Mouse (Mus musculus) cerebellum, adult 18-20 months (tissue): Measurements from ENCODE around the gene Cmc2.

Experiments
- DNase-seq, 2 experiments: peaks; one replicate each; pipeline ENCODE4 v3.0.0; 2021

The Cmc2 gene

GRCm38 (mm10) chr8:116905252-116905651, 16.0 kb downstream of the Cmc2 start:
- no peak for DNase-seq

- DNase-seq, result no peak
These were observed 16.5 kb downstream of the Cmc2 start for GRCm38 (mm10) chr8:116904736-116905135.

GRCm38 (mm10) chr8:116895521-116895920, 25.7 kb downstream of the Cmc2 start:
- no peak for DNase-seq

GRCm38 (mm10) chr8:116893938-116894337, 27.3 kb downstream of the Cmc2 start:
- DNase-seq, result no peak

GRCm38 (mm10) chr8:116892636-116893035, 28.6 kb downstream of the Cmc2 start:
- no peak for DNase-seq

GRCm38 (mm10) chr8:116892130-116892529, 29.1 kb downstream of the Cmc2 start:
- no peak for DNase-seq

- no peak for DNase-seq
These were observed 29.8 kb downstream of the Cmc2 start for GRCm38 (mm10) chr8:116891446-116891845.

GRCm38 (mm10) chr8:116887813-116888212, 33.4 kb downstream of the Cmc2 start:
- DNase-seq, result no peak

- DNase-seq, result no peak
These were observed 39.9 kb downstream of the Cmc2 start for GRCm38 (mm10) chr8:116881396-116881795.

GRCm38 (mm10) chr8:116875798-116876450, 45.3 kb downstream of the Cmc2 start:
- DNase-seq, result no peak

GRCm38 (mm10) chr8:116873986-116874385, 47.3 kb downstream of the Cmc2 start:
- no peak for DNase-seq

GRCm38 (mm10) chr8:116873586-116873985, 47.7 kb downstream of the Cmc2 start:
- DNase-seq, result no peak

- DNase-seq, result peak in 1 of 2 experiments; percentile 39
These were observed 48.4 kb downstream of the Cmc2 start for GRCm38 (mm10) chr8:116872761-116873342.

GRCm38 (mm10) chr8:116868699-116869098, 52.6 kb downstream of the Cmc2 start:
- DNase-seq, result peak; percentile 81 to 86

GRCm38 (mm10) chr8:116867321-116867720, 53.9 kb downstream of the Cmc2 start:
- DNase-seq, result no peak

- peak in 1 of 2 experiments; percentile 47 for DNase-seq
These were observed 54.9 kb downstream of the Cmc2 start for GRCm38 (mm10) chr8:116866118-116866903.

GRCm38 (mm10) chr8:116864514-116864913, 56.7 kb downstream of the Cmc2 start:
- DNase-seq, result peak in 1 of 2 experiments; percentile 34

GRCm38 (mm10) chr8:116864022-116864387, 57.2 kb downstream of the Cmc2 start:
- DNase-seq, result no peak

GRCm38 (mm10) chr8:116863357-116864021, 57.8 kb downstream of the Cmc2 start:
- peak; percentile 98 for DNase-seq

- peak in 1 of 2 experiments; percentile 27 for DNase-seq
These were observed 59.1 kb downstream of the Cmc2 start for GRCm38 (mm10) chr8:116862191-116862590.

- DNase-seq, result no peak
These were observed 69.2 kb downstream of the Cmc2 start for GRCm38 (mm10) chr8:116852042-116852441.

- DNase-seq, result no peak
These were observed 73.2 kb downstream of the Cmc2 start for GRCm38 (mm10) chr8:116848042-116848441.

- DNase-seq, result peak; percentile 48 to 55
These were observed 78.6 kb downstream of the Cmc2 start for GRCm38 (mm10) chr8:116842678-116843077.
